Mouse (Mus musculus) neural tube, postnatal 0 days (tissue): ENCODE measurements around the gene Ino80b. TPM values are rescaled to one million over a fixed set of nuclear protein-coding genes. Genes with fewer than 3 reads are reported as not detected.

Experiments used
- microRNA counts: library from miRNA; unstranded; fragments of <30 nt; microRNA quantifications from one replicate; lab custom pipeline; 2015
- microRNA-seq: library from miRNA; unstranded; fragments of <30 nt; microRNA quantifications from one replicate; pipeline ENCODE4, GENCODE M21; 2016
- polyA plus RNA-seq: library from polyadenylated mRNA; unstranded; fragments of >200 nt; fragmentation: Nextera tagmentation; extraction: Ambion mirVana; gene quantifications from 2 replicates; pipeline ENCODE4 v1.2.1, GENCODE M21; 2015

The Ino80b gene
- 13.1 and 14.2 TPM in 2 replicates for polyA plus RNA-seq

GRCm38 (mm10) chr6:83125331-83125730 lies at the start of gene Ino80b:
TSS of gene Ino80b (minus strand) at chr6:83125431.

GRCm38 (mm10) chr6:83165607-83166242 lies 40.5 kb upstream of the Ino80b start, which contains the start of gene Dctn1:
TSS of gene Dctn1 (plus strand) at chr6:83165920.

GRCm38 (mm10) chr6:83156259-83156684 lies 31.0 kb upstream of the Ino80b start, which contains the start of the genes Wdr54 and 1700003E16Rik:
TSS of gene Wdr54 (minus strand) at chr6:83156397.
TSS of gene 1700003E16Rik (plus strand) at chr6:83156404.

GRCm38 (mm10) chr6:83134951-83135513 lies 9.8 kb upstream of the Ino80b start, which contains the start of gene Rtkn:
TSS of gene Rtkn (plus strand) at chr6:83135463.

GRCm38 (mm10) chr6:83120930-83121862 lies 4.0 kb downstream of the Ino80b start, which contains the start of gene Wbp1:
TSS of gene Wbp1 (minus strand) at chr6:83121559.

GRCm38 (mm10) chr6:83115011-83115671 lies 10.1 kb downstream of the Ino80b start, which contains the start of gene Mogs:
TSS of gene Mogs (plus strand) at chr6:83115496.

GRCm38 (mm10) chr6:83108762-83109668 lies 16.2 kb downstream of the Ino80b start, which contains the start of gene Mrpl53:
TSS of gene Mrpl53 (plus strand) at chr6:83109040.

GRCm38 (mm10) chr6:83101316-83101687 lies 23.9 kb downstream of the Ino80b start, which contains the start of the genes Ccdc142 and Gm42688:
TSS of gene Ccdc142 (plus strand) at chr6:83101601.
TSS of gene Gm42688 (plus strand) at chr6:83101617.

GRCm38 (mm10) chr6:83086121-83087035 lies 38.9 kb downstream of the Ino80b start, which contains the start of gene Lbx2:
TSS of gene Lbx2 (plus strand) at chr6:83086367.

GRCm38 (mm10) chr6:83077630-83078323 lies 47.5 kb downstream of the Ino80b start, which contains the start of gene Pcgf1:
TSS of gene Pcgf1 (plus strand) at chr6:83077869.

MicroRNA genes within 50 kb of the gene (microRNA counts, 519-probe panel; counts per million panel counts)
- microRNA mmu-miR-3470a+mmu-miR-3470b (lab: Ali Mortazavi, UCI), result 40.5 counts per million

Small RNA genes lying within 50 kb of the gene (microRNA-seq; reads per million reads assigned to microRNA genes)
- not detected for gene Mir3470a

Other genes starting within 250 kb of the Ino80b start
- gene Sema4f, start 185.7 kb downstream of the Ino80b start, polyA plus RNA-seq, result 21.0 and 21.4 TPM in 2 replicates
- 0.10 TPM in 1 of 2 replicates, not detected in the other for gene M1ap, start 178.5 kb downstream of the Ino80b start, polyA plus RNA-seq
- 3.8 and 4.3 TPM in 2 replicates for gene Dok1, start 92.0 kb downstream of the Ino80b start, polyA plus RNA-seq
- 4.6 and 7.2 TPM in 2 replicates for gene Loxl3, start 91.3 kb downstream of the Ino80b start, polyA plus RNA-seq
- 144 and 154 TPM in 2 replicates for gene Aup1, start 70.9 kb downstream of the Ino80b start, polyA plus RNA-seq
- gene Htra2, start 70.2 kb downstream of the Ino80b start, polyA plus RNA-seq, result 89.7 and 95.1 TPM in 2 replicates
- gene Dqx1, start 67.6 kb downstream of the Ino80b start, polyA plus RNA-seq, result 0.19 and 0.33 TPM in 2 replicates
- gene Tlx2, start 55.1 kb downstream of the Ino80b start, polyA plus RNA-seq, result 1.5 TPM in 1 of 2 replicates, not detected in the other
- gene Pcgf1, start 47.6 kb downstream of the Ino80b start, polyA plus RNA-seq, result 34.3 and 37.8 TPM in 2 replicates
- gene Lbx2, start 39.1 kb downstream of the Ino80b start, polyA plus RNA-seq, result not detected in 2 replicates
- 4.3 and 7.1 TPM in 2 replicates for gene Ccdc142, start 23.8 kb downstream of the Ino80b start, polyA plus RNA-seq
- gene Gm42688, start 23.8 kb downstream of the Ino80b start, polyA plus RNA-seq, result 4.7 and 5.3 TPM in 2 replicates
- gene Mrpl53, start 16.4 kb downstream of the Ino80b start, polyA plus RNA-seq, result 129 and 139 TPM in 2 replicates
- gene Mogs, start 9.9 kb downstream of the Ino80b start, polyA plus RNA-seq, result 23.1 and 24.7 TPM in 2 replicates
- gene Wbp1, start 3.9 kb downstream of the Ino80b start, polyA plus RNA-seq, result 82.3 and 104 TPM in 2 replicates
- 21.9 and 25.3 TPM in 2 replicates for gene Rtkn, start 10.0 kb upstream of the Ino80b start, polyA plus RNA-seq
- gene Wdr54, start 31.0 kb upstream of the Ino80b start, polyA plus RNA-seq, result 22.2 and 23.0 TPM in 2 replicates
- gene 1700003E16Rik, start 31.0 kb upstream of the Ino80b start, polyA plus RNA-seq, result 13.4 and 14.9 TPM in 2 replicates
- 129 and 141 TPM in 2 replicates for gene Dctn1, start 40.5 kb upstream of the Ino80b start, polyA plus RNA-seq
- 0.19 and 0.31 TPM in 2 replicates for gene Slc4a5, start 94.4 kb upstream of the Ino80b start, polyA plus RNA-seq
- 29.1 and 30.6 TPM in 2 replicates for gene Mthfd2, start 200.5 kb upstream of the Ino80b start, polyA plus RNA-seq
- gene Mob1a, start 200.6 kb upstream of the Ino80b start, polyA plus RNA-seq, result 16.4 and 16.8 TPM in 2 replicates
- gene Bola3, start 223.7 kb upstream of the Ino80b start, polyA plus RNA-seq, result 84.4 and 102 TPM in 2 replicates